Mouse (Mus musculus) sigmoid colon, adult 10 weeks (tissue): ENCODE measurements around the gene Ergic3. TPM values are rescaled to one million over a fixed set of nuclear protein-coding genes. Genes with fewer than 3 reads are reported as not detected.

Experiments used
- polyA plus RNA-seq: library from polyadenylated mRNA; stranded (reverse); fragments of 350-450 nt; fragmentation: Illumina TruSeq; extraction: RNeasy Lipid Tissue Mini Kit (QIAGEN cat#74804); gene quantifications from one replicate; pipeline ENCODE4 v1.2.3, GENCODE M21; 2014; ENCODE audit warnings: low read depth, low replicate concordance

Gene Ergic3
- 13.5 TPM for polyA plus RNA-seq

DNA sequence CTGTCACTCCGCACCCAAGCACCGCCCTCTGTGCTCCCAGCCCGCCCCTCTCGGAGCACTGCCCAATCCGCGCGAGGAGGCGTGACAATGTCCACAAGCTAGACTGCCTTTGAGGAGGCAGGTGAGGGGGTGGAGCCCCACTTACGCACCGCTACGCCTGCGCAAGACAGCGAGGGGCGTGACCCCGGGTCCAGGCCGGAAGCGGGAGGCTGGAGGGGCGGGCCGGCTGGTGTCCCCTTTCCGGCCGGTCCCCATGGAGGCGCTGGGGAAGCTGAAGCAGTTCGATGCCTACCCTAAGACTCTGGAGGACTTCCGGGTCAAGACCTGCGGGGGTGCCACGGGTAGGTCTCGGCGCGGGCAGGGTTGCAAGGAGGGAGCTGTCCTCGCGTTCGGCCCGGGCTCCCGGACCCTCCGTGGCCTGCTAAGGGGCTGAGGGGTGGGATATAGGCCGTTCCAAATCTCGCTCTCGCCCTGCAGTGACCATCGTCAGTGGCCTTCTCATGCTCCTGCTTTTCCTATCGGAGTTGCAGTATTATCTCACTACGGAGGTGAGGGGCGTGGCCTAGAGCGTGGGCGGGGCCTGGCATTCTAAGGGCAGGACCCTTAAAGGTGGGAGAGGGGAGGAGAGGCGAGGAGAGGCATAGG lies at the start of gene Ergic3, which contains the start of gene 6430550D23Rik:
Gene Ergic3, plus strand, starts transcription at position 158 of the 645 bp plus-strand sequence.
Gene 6430550D23Rik, minus strand, starts transcription at position 90 of the 645 bp plus-strand sequence.

DNA sequence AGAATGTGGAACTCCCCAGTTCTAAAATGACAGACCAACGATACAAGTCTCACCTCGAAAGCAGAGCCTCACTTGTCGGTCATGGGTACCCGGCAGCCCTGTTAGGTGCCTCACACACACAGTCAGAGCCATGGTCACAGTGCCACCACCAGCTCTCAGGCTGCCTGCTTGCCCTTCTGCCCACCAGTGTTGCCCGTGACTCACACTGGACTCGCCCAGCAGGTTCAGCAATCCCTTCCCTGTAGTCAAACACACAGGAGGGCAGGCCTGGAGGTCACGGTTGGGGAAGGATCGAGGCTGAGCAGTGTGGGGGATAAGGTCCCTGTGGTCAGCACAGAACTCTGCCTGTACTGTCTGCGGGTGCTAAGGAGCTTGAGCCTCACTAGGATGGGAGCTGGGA lies 45.0 kb downstream of the Ergic3 start, which contains the start of gene Fer1l4:
Gene Fer1l4, minus strand, starts transcription at position 132 of the 400 bp plus-strand sequence.

GRCm38 (mm10) chr2:156065099-156066041 lies 57.5 kb downstream of the Ergic3 start, which contains the start of gene Spag4:
Spag4 (plus strand) TSS chr2:156065175.

Other genes with a start within 250 kb of the Ergic3 start
- not detected for gene Mmp24, start 232.7 kb upstream of the Ergic3 start, polyA plus RNA-seq
- gene BC029722, start 188.6 kb upstream of the Ergic3 start, polyA plus RNA-seq, result 9.9 TPM
- 19.9 TPM for gene Eif6, start 181.1 kb upstream of the Ergic3 start, polyA plus RNA-seq
- 5.2 TPM for gene Fam83c, start 173.2 kb upstream of the Ergic3 start, polyA plus RNA-seq
- 40.9 TPM for gene Uqcc1, start 77.7 kb upstream of the Ergic3 start, polyA plus RNA-seq
- gene Gm15557, start 67.3 kb upstream of the Ergic3 start, polyA plus RNA-seq, result not detected
- gene Gdf5, start 62.7 kb upstream of the Ergic3 start, polyA plus RNA-seq, result not detected
- 1.5 TPM for gene Cep250, start 51.6 kb upstream of the Ergic3 start, polyA plus RNA-seq
- gene 6430550D23Rik, start 68 bp upstream of the Ergic3 start, polyA plus RNA-seq, result 2.8 TPM
- not detected for gene Fer1l4, start 44.9 kb downstream of the Ergic3 start, polyA plus RNA-seq
- not detected for gene Spag4, start 57.1 kb downstream of the Ergic3 start, polyA plus RNA-seq
- 49.2 TPM for gene Cpne1, start 103.9 kb downstream of the Ergic3 start, polyA plus RNA-seq
- 21.5 TPM for gene Rbm12, start 103.9 kb downstream of the Ergic3 start, polyA plus RNA-seq
- gene Gm28036, start 119.0 kb downstream of the Ergic3 start, polyA plus RNA-seq, result 14.9 TPM
- gene Romo1, start 136.0 kb downstream of the Ergic3 start, polyA plus RNA-seq, result 1.3 TPM
- 62.9 TPM for gene Nfs1, start 136.1 kb downstream of the Ergic3 start, polyA plus RNA-seq
- gene Rbm39, start 172.2 kb downstream of the Ergic3 start, polyA plus RNA-seq, result 1,044 TPM
- 19.2 TPM for gene Phf20, start 188.4 kb downstream of the Ergic3 start, polyA plus RNA-seq